Mouse (Mus musculus): ENCODE results near the gene Spata2l. TPM values are rescaled to one million over a fixed set of nuclear protein-coding genes. Genes with fewer than 3 reads are reported as not detected.

Spata2l gene
- total RNA-seq (2023), result 6.8 and 7.3 TPM in 2 replicates

DNA sequence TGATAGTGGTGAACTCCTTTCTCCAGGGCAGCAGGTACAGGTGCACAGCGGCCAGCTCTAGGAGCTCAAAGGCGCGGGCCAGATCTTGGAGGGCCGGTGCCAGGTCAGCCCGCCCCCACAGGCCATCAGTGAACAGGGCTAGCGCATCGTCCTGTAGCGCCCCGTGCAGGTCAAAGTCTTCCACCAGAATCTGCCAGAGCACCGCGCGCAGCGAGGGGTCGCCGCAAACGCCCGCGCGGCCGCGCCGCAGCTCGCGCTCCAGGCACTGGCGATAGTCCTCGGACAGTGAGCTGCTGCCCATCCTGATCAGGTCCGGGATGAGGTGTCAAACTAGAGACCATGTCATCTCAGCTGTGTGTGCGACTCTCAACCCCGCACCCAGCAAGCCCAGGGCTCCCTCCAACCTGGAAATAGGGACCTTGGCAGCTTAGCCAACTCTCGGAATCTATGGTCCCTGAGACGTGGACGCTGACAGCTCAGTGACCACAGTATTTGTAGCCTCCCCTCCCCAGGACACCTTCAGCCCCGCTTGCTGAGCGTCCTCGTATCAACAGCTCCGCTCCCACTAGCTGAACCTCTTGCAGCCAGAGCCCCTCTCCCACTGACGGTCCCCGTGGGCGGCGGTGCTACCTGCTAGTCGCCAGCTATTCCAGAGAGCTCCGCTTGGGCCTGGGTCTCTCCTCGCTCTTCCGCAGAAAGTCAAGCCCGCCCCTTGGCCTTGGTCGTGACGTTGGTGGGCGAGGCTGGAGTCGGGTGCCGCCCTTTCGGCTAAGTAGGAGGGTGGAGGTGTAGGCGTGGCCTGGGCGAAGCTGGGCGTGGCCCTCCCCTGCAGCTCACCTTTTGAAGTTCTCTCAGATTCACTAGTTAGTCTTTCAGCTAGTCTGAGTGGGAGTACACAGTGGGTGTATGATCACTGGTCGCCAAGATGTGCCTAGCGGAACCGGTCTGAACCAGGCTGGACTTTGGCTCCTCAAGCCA is at the start of gene Spata2l:
Gene Spata2l, minus strand, starts transcription at position 714 of the 978 bp plus-strand sequence.

DNA sequence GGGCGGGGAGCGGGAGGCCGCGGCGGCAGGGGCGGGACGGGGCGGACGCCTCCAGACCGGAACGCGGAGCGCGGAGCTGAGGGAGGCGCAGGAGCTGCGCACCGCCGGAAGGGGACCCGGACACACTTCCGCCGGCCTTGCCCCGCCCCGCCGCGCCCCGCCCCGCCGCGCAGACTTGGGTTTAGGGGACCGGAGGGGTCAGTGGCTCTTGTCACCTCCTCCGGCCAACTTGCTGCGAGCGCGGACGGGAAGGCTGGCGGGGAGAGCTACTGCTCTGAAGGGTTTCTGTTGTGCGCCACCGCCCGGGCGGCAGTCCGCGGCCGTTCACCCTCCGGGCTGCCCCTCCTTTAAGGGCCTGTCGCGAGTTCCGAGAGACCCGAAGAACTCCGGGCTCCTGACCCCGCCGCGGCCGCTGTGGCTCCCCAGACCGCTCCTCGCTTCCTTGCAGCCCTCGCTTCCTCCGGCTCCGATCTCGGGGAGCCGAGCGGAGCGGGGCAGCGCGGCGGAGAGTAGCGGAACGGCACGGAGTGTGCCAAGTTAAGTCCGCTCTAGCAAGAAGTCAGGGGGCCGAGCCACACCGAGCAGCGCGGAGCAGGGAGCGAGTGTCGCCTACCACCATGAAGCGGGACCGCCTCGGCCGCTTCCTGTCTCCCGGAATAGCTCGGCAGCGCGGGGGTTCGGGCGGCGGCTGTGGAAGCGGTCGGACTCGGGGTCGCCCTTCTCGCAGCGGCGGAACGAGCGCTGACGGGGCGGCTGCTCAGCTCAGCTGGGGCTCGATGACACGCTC is 18.3 kb upstream of the Spata2l start, which contains the start of the genes Zfp276 and Vps9d1:
Gene Zfp276, plus strand, starts transcription at position 97 of the 787 bp plus-strand sequence.
Gene Vps9d1, minus strand, starts transcription at position 250 of the 787 bp plus-strand sequence.

DNA sequence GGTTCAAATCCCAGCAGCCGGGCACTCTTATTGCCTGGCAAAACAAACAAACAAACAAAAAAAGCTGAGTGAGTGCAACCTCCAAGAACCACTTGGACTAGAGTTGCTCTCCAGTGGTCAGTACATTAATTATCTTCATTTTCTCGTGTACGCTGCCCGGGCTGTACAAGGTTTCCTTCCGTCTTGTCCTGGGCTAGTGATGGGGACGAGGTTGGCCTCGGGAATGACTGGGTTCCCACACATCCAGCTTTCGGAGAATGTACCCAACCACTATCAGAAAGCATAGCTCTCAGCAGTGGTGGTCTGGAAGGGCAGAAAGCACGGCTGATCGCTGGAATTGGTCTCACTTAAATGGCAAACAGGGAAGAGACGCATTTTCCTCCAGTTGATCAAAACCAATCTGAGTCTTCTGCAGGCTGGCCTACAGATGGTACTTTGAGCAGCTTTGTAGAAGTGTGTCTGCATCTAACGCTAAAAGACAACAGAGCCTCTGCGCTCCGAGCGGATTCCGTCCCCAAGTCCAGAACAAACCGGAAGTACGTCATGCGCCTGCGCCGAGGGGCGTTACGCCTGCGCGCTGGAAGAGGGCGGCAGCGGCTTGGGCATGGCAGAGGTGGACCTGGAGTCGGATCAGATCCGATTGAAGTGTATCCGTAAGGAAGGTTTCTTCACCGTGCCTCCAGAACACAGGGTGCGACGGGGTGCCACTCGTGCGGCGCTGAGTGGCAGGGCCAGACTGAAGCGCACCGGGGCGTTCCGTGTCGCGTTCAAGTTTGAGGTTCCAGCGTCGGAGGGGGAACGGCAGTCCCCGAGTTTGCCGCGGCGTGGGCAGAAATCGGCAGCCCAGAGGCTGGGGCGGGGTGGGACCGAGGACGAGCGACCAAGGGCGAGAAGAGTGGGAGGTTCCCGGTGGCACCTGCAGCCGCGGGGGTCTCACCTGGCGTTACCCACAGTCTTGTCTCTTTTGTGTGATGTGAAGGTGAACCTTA is 11.5 kb downstream of the Spata2l start, which contains the start of gene Cdk10:
Gene Cdk10, plus strand, starts transcription at position 565 of the 989 bp plus-strand sequence.

DNA sequence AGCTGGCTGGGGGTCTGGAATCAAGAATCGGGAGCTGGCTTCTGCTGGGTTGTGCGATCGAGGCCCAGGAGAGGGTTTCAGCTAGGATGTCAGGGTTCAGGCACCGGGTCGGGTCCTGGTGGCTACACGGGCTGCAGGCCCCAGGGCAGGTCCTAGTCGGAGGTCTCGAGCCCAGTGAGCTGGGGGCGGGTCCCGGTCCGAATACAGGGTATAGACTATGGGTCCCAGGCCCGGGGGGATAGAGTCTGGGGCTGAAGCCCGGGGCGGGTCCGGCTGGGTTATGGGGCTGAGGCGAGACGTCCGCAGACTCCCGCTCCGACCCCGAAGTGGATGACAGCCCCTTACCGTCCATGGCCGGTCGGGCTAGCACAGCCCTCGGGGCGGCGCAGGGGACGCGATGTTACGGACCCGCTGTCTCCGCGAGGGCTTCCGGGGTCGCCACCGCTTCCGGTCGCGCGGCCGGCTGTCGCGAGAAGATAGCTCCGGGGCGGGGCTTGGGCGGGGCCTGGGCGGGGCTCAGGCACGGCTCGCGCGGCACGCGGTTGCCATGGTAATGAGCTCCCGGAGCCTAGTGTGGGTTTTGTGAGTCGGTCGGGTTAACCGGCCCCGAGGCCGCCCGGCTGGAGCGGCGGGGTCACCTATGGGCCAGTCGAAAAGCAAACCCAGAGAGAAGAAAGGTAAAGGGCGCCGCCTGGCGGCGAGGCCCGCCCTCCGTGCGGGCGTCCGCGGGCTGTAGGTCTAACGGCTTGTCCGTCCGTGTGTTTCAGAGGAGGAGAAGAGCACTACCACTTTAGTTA is 23.5 kb downstream of the Spata2l start, which contains the start of the genes Chmp1a and Spata33:
Gene Chmp1a, minus strand, starts transcription at position 443 of the 797 bp plus-strand sequence.
Gene Spata33, plus strand, starts transcription at position 512 of the 797 bp plus-strand sequence.

DNA sequence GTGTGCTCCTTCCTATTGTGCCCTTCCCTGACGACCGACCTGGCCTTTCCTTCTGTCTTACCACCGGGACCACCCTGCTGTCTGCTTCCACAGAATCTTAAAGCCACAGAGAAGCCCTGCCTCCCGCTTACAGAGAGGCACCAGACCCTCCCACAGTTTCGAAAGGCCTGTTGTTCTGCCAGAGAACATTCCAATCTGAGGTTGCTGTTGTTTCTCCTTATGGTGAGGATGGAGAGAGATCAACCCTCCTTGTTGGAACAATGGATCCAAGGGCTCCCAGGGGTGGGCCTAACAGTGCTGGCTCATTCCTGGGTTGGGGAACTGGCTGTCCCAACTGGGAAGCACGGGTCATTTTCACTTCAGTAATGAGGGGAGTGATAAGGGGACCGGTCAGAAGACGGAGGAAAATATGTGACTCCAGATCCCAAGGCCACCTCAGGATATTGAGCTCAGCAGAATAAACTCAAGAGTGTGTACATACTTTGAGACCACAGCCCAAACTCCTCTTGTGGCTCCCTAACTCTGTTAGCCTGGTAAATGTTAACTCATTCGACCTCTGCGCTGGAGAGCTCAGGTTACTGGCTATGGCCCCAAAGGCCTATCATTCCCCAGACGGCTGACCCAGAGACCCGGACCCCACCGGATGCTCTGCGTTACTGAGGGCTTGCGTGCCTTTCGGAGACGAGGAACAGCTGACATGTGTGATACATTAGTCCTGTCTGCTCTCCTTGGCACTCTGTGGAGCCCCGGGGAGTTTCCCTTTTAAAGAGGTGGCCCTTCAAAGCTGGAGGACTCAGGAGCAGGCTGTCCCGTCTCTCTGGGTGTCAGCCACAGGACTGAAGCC is 50.2 kb downstream of the Spata2l start, which contains the start of gene Dpep1:
Gene Dpep1, plus strand, starts transcription at position 677 of the 844 bp plus-strand sequence.

Other genes starting within 250 kb of the Spata2l start
- 131 and 198 TPM in 2 replicates for gene Ankrd11, start 194.0 kb downstream of the Spata2l start, total RNA-seq (2023)
- 28.2 and 36.5 TPM in 2 replicates for gene Spg7, start 173.3 kb downstream of the Spata2l start, total RNA-seq (2023)
- gene Rpl13, start 133.9 kb downstream of the Spata2l start, total RNA-seq (2023), result 294 and 314 TPM in 2 replicates
- 0.19 TPM in 1 of 2 replicates, not detected in the other for gene Cpne7, start 118.9 kb downstream of the Spata2l start, total RNA-seq (2023)
- gene Sult5a1, start 77.9 kb downstream of the Spata2l start, total RNA-seq (2023), result not detected in 2 replicates
- gene Dpep1, start 50.0 kb downstream of the Spata2l start, total RNA-seq (2023), result not detected in 2 replicates
- 64.2 and 98.8 TPM in 2 replicates for gene Chmp1a, start 23.5 kb downstream of the Spata2l start, total RNA-seq (2023)
- not detected in 2 replicates for gene Spata33, start 23.4 kb downstream of the Spata2l start, total RNA-seq (2023)
- gene Cdk10, start 11.4 kb downstream of the Spata2l start, total RNA-seq (2023), result 17.9 and 19.0 TPM in 2 replicates
- gene Zfp276, start 18.0 kb upstream of the Spata2l start, total RNA-seq (2023), result 29.9 and 40.8 TPM in 2 replicates
- 49.8 and 50.6 TPM in 2 replicates for gene Vps9d1, start 18.1 kb upstream of the Spata2l start, total RNA-seq (2023)
- 32.1 and 42.0 TPM in 2 replicates for gene Fanca, start 82.3 kb upstream of the Spata2l start, total RNA-seq (2023)
- gene Spire2, start 96.5 kb upstream of the Spata2l start, total RNA-seq (2023), result 0.22 and 0.29 TPM in 2 replicates
- gene Tcf25, start 137.5 kb upstream of the Spata2l start, total RNA-seq (2023), result 122 and 140 TPM in 2 replicates
- gene Mc1r, start 170.9 kb upstream of the Spata2l start, total RNA-seq (2023), result not detected in 2 replicates
- 0.92 TPM in 1 of 2 replicates, not detected in the other for gene Tubb3, start 175.2 kb upstream of the Spata2l start, total RNA-seq (2023)
- gene Def8, start 187.3 kb upstream of the Spata2l start, total RNA-seq (2023), result 35.6 and 35.7 TPM in 2 replicates
- 40.1 and 56.2 TPM in 2 replicates for gene Afg3l1, start 241.7 kb upstream of the Spata2l start, total RNA-seq (2023)

Measured in neutrophil, adult 65 days (primary cell).